Mouse (Mus musculus): Measurements from ENCODE around the gene Gcnt2.

DNA sequence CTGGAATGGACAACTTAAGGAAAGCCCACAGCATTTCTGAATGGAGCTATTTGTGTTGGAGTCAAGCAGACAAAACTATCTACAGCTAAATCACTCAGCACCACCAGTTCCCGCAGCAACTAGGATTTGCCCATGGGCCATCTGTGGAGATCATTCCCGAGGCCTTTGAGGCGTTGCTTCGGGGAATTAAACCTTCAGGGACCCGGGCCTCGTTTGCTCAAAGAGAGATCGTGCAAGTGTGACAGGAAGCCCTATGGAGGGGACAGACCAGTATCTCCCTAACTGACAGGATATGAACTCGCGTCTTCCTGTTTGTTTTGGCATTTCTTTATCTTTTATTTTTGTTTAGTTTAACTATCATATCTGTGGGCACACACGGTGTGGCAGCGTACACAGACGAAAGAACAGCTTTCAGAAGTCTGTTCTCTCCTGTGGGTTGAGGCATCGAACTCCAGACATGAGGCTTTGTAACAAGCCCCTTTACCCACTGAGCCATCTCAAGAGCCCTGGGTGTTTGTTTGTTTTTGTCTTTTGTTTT, 2.2 kb upstream of the Gcnt2 start:
- TF ChIP-seq CTCF (IDR thresholded peaks at IDR 0.05; ENCODE audit: low read depth) (no peak), EP300 (optimal IDR thresholded peaks at IDR 0.05) (no peak)

Measured in stomach, postnatal 0 days (tissue).